Mouse (Mus musculus) bone marrow, adult 2 months (tissue): ENCODE measurements around the gene Cnnm2.

Experiments
- CTCF ChIP-seq: fragments of 200-500 bp; IDR thresholded peaks from 2 replicates; pipeline ENCODE4 v1.5.1; 2011; ENCODE audit warnings: low read length, control low read depth; ENCODE audit not compliant: control insufficient read depth, insufficient read depth
- POLR2A ChIP-seq: fragments of 200-500 bp; IDR thresholded peaks from 2 replicates; pipeline ENCODE4 v1.6.1; 2011; ENCODE audit warnings: low read depth, mild to moderate bottlenecking, control low read depth, low read length, borderline replicate concordance; ENCODE audit not compliant: control insufficient read depth

- no peak for TF ChIP-seq CTCF
- no peak for TF ChIP-seq POLR2A
These were observed 144.0 kb downstream of the Cnnm2 start for GRCm38 (mm10) chr19:46905383-46905782.
